Mouse (Mus musculus): ENCODE data around the gene Ccl9.

DNA sequence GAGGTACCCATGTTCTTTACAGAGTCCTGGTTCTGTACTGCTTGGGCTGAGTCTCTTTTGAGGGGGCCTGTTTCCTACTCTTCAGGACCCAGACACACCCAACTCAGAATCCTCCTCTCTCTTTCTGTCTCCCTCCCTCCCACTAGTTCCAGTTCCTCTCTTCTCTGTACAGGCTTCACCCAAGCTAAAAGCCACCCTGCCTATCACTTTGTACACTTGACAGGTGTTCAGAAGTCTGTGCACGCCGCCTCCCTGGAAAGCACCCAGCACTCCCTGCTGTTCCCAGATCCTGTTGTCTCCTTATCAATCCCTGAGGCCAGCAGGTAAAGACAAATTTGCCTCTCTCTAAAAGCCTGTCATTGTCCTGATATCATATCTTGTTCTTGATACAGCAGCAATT, 32.5 kb upstream of the Ccl9 start:
- TF ChIP-seq CTCF (IDR thresholded peaks at IDR 0.05; ENCODE audit: extremely low read depth, insufficient read depth, insufficient read length, insufficient replicate concordance) (no peak), POLR2A (IDR thresholded peaks at IDR 0.05; ENCODE audit: low read depth, low read length) (no peak)

Measured in spleen, adult 2 months (tissue).